Mouse (Mus musculus): ENCODE measurements around the gene St6galnac3. TPM values are rescaled to one million over a fixed set of nuclear protein-coding genes. Genes with fewer than 3 reads are reported as not detected.

The St6galnac3 gene
- polyA plus RNA-seq, 1 experiment from 2014 or later, result 8.5 TPM

DNA sequence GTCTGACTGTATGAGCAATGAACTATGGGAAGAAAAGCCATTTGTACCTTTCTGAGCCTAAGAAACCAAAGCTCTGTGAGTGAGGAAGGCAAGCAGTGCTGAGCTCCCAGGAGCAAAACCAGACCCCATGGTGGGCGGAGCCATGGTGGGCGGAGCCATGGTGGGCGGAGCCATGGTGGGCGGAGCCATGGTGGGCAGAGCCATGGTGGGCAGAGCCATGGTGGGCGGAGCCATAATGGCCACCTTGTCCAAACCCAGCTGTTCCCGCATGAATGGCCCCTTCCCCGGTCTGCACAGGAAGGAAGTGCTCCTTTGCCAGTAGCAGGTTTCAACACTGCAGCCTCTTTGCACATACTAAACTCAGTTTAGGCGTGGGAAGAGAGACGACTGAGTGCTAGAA is 411.4 kb downstream of the St6galnac3 start:
- Histone ChIP-seq H3K9me3 (ENCODE audit: control insufficient read depth) (no peaks in the 10 kb centered on the region), H3K27ac (ENCODE audit: low read depth, low read length) (no peak overlapping the region), H3K4me1 (replicated peaks; ENCODE audit: control insufficient read depth, insufficient read depth, low read length) (no peaks in the 10 kb centered on the region), H3K27me3 (replicated peaks; ENCODE audit: control insufficient read depth, insufficient read depth, low read length) (no peaks in the 10 kb centered on the region), H3K9ac (ENCODE audit: low read depth, low read length) (no peak overlapping the region), H3K4me3 (ENCODE audit: low read depth, low read length) (no peak overlapping the region), H3K36me3 (ENCODE audit: control insufficient read depth, insufficient read depth) (no peaks in the 10 kb centered on the region), H3K4me2 (replicated peaks; ENCODE audit: low read depth) (no peak overlapping the region)
- 70% methylated on average over 9 of the region's 9 CpGs for WGBS
- TF ChIP-seq CTCF (IDR thresholded peaks at IDR 0.05; ENCODE audit: low read depth), result no peak
- no peak for ATAC-seq

DNA sequence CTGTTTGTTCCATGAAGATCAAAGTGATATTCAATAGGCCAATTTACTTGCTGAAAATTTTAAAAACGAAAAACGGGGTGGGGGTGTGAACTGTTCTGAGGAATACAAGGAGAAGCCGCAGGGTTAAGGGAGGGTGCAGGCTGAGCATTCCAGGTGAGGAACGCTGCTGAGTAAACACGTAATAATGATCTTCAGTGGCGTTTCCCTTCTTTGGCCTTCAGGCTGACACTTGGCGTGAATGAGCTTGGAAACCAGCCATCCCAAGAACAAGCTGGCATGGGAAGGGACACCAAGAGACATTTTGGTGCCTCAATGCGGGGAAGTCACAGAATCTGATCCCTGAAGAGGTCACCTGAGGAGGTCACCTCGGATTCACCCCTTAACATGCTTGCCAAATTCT is 411.8 kb downstream of the St6galnac3 start:
- no peaks in the 10 kb centered on the region for H3K27me3 ChIP-seq (replicated peaks; ENCODE audit: control insufficient read depth, insufficient read depth, low read length)
- no peak for ATAC-seq
- no peaks in the 10 kb centered on the region for H3K9me3 ChIP-seq (ENCODE audit: control insufficient read depth)
- H3K4me1 ChIP-seq (replicated peaks; ENCODE audit: control insufficient read depth, insufficient read depth, low read length), result no peaks in the 10 kb centered on the region
- H3K36me3 ChIP-seq (ENCODE audit: control insufficient read depth, insufficient read depth), result no peaks in the 10 kb centered on the region
- no peak overlapping the region for H3K4me3 ChIP-seq (ENCODE audit: low read depth, low read length)
- H3K27ac ChIP-seq (ENCODE audit: low read depth, low read length), result no peak overlapping the region
- TF ChIP-seq CTCF (IDR thresholded peaks at IDR 0.05; ENCODE audit: low read depth), result no peak
- 86% methylated on average over 9 of the region's 9 CpGs for WGBS
- H3K4me2 ChIP-seq (replicated peaks; ENCODE audit: low read depth), result no peak overlapping the region
- H3K9ac ChIP-seq (ENCODE audit: low read depth, low read length), result no peak overlapping the region

DNA sequence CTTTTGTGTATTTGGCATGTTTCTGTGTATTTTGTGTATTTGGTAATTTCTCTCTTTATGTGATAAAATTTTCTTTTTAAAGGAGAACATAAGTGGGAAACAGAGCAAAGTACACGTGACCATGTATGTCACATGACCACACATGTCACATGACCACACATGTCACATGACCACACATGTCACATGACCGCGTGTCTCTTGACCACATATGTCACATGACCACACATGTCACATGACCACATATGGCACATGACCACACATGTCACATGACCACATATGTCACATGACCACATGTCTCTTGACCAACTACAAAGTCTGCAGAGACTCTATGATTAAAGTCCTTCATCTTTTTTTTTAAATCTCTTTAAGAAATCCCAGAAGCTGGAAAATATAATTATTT is 413.0 kb downstream of the St6galnac3 start:
- TF ChIP-seq CTCF (IDR thresholded peaks at IDR 0.05; ENCODE audit: low read depth), result no peak
- Histone ChIP-seq H3K9me3 (ENCODE audit: control insufficient read depth) (no peaks in the 10 kb centered on the region), H3K27ac (ENCODE audit: low read depth, low read length) (no peak overlapping the region), H3K36me3 (ENCODE audit: control insufficient read depth, insufficient read depth) (no peaks in the 10 kb centered on the region), H3K4me2 (replicated peaks; ENCODE audit: low read depth) (no peak overlapping the region), H3K27me3 (replicated peaks; ENCODE audit: control insufficient read depth, insufficient read depth, low read length) (no peaks in the 10 kb centered on the region), H3K4me1 (replicated peaks; ENCODE audit: control insufficient read depth, insufficient read depth, low read length) (no peaks in the 10 kb centered on the region), H3K9ac (ENCODE audit: low read depth, low read length) (no peak overlapping the region), H3K4me3 (ENCODE audit: low read depth, low read length) (no peak overlapping the region)
- ATAC-seq, result no peak
- 94% methylated on average over 3 of the region's 3 CpGs for WGBS

DNA sequence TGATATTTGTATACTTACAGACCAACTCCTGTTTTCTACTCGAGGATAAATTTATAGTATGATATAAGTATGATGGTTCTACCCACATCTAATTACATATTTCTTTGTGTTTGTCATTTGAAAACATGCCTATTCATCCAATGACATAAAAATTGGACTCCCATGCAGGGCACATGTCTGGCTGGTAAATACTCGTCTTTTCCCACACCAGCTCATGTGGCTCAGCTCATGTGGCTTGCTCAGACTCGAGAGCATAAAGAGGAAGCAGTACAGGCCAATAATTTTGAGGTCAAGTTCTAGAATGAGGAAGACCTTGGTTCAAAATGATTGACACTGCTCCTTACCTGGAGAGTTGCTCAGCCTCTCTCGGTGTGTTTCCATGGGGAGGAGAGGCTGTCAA is 416.6 kb downstream of the St6galnac3 start:
- Histone ChIP-seq H3K27me3 (replicated peaks; ENCODE audit: control insufficient read depth, insufficient read depth, low read length) (no peaks in the 10 kb centered on the region), H3K9me3 (ENCODE audit: control insufficient read depth) (no peaks in the 10 kb centered on the region), H3K27ac (ENCODE audit: low read depth, low read length) (no peak overlapping the region), H3K36me3 (ENCODE audit: control insufficient read depth, insufficient read depth) (no peaks in the 10 kb centered on the region), H3K4me3 (ENCODE audit: low read depth, low read length) (no peak overlapping the region), H3K4me1 (replicated peaks; ENCODE audit: control insufficient read depth, insufficient read depth, low read length) (no peaks in the 10 kb centered on the region), H3K4me2 (replicated peaks; ENCODE audit: low read depth) (no peak overlapping the region), H3K9ac (ENCODE audit: low read depth, low read length) (no peak overlapping the region)
- WGBS, result 77% methylated on average over 4 of the region's 4 CpGs
- no peak for ATAC-seq
- no peak for TF ChIP-seq CTCF (IDR thresholded peaks at IDR 0.05; ENCODE audit: low read depth)

DNA sequence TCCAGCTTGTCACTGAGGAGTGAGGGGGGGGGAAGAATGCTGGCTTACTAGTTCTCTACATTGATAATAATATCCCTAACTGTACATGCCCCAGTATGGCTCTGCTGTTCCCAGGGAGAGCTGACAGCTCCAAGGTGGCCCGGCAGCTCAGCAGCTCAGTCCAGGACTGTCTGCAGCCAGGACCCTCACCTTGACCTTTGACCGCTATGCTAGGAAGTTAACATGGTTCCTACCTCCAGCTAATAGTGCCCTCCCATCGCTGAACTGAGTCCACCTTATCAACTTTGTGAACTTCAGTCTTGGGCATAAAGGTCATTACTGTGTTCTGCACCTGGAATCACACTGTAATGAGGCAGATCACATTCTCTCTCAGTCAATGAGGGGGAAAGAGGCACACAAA is 419.8 kb downstream of the St6galnac3 start:
- H3K9ac ChIP-seq (ENCODE audit: low read depth, low read length), result no peak overlapping the region
- WGBS, result 61% methylated on average over 3 of the region's 3 CpGs
- H3K4me2 ChIP-seq (replicated peaks; ENCODE audit: low read depth), result no peak overlapping the region
- no peaks in the 10 kb centered on the region for H3K9me3 ChIP-seq (ENCODE audit: control insufficient read depth)
- H3K4me1 ChIP-seq (replicated peaks; ENCODE audit: control insufficient read depth, insufficient read depth, low read length), result no peaks in the 10 kb centered on the region
- no peak for ATAC-seq
- H3K27ac ChIP-seq (ENCODE audit: low read depth, low read length), result no peak overlapping the region
- H3K4me3 ChIP-seq (ENCODE audit: low read depth, low read length), result no peak overlapping the region
- H3K36me3 ChIP-seq (ENCODE audit: control insufficient read depth, insufficient read depth), result no peaks in the 10 kb centered on the region
- no peaks in the 10 kb centered on the region for H3K27me3 ChIP-seq (replicated peaks; ENCODE audit: control insufficient read depth, insufficient read depth, low read length)
- TF ChIP-seq CTCF (IDR thresholded peaks at IDR 0.05; ENCODE audit: low read depth), result no peak

DNA sequence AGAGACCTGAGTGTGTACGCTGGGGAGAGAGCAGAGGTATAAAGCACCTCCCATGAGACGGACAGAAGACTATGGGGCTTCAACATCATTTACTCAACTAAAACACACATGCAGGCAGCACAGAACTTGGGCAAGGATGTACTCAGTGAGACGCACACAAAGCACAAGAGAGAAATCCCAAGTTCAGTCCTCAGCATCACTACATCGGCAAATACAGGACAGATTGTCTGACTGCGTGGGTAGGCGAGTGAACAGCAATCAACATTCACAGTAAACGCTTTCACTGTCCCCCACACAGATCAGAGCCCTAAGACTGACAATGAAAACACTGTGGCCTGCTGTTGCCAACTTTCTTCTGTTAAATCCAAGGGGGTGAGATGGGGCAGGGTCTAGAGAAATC is 422.6 kb downstream of the St6galnac3 start:
- no peaks in the 10 kb centered on the region for H3K27me3 ChIP-seq (replicated peaks; ENCODE audit: control insufficient read depth, insufficient read depth, low read length)

More for the DNA sequence above, 422.6 kb downstream of the St6galnac3 start:
- Histone ChIP-seq H3K9me3 (ENCODE audit: control insufficient read depth) (no peaks in the 10 kb centered on the region), H3K4me2 (replicated peaks; ENCODE audit: low read depth) (no peak overlapping the region), H3K4me3 (ENCODE audit: low read depth, low read length) (no peak overlapping the region), H3K9ac (ENCODE audit: low read depth, low read length) (no peak overlapping the region), H3K36me3 (ENCODE audit: control insufficient read depth, insufficient read depth) (no peaks in the 10 kb centered on the region), H3K27ac (ENCODE audit: low read depth, low read length) (no peak overlapping the region), H3K4me1 (replicated peaks; ENCODE audit: control insufficient read depth, insufficient read depth, low read length) (no peaks in the 10 kb centered on the region)
- ATAC-seq, result no peak
- TF ChIP-seq CTCF (IDR thresholded peaks at IDR 0.05; ENCODE audit: low read depth), result no peak
- WGBS, result 92% methylated on average over 7 of the region's 7 CpGs

Data from intestine, postnatal 0 days (tissue).